Mouse (Mus musculus) forebrain, embryonic 16.5 days (tissue): Measurements from ENCODE around the gene 1700007K13Rik. TPM values are rescaled to one million over a fixed set of nuclear protein-coding genes. Genes with fewer than 3 reads are reported as not detected.

Source experiments
- ATAC-seq: fragments of 200-750 bp; cut with Nextera tagmentation; 2 replicates; pipeline ENCODE4 v1.8.0; 2017; ENCODE audit warnings: mild to moderate bottlenecking, moderate library complexity
- H3K27ac ChIP-seq: fragments of 300-500 bp; sonication (generic); 2 replicates; pipeline ENCODE4 v1.5.1; 2014; ENCODE audit warnings: low read length, control low read depth
- H3K27me3 ChIP-seq: fragments of 300-500 bp; sonication (generic); replicated peaks from 2 replicates; pipeline ENCODE4 v1.6.1; 2014; ENCODE audit warnings: low read length; ENCODE audit not compliant: control insufficient read depth, insufficient read depth
- H3K36me3 ChIP-seq: fragments of 300-500 bp; sonication (generic); 2 replicates; pipeline ENCODE4 v1.6.1; 2014; ENCODE audit not compliant: control insufficient read depth, insufficient read depth
- H3K4me1 ChIP-seq: fragments of 300-500 bp; sonication (generic); replicated peaks from 2 replicates; pipeline ENCODE4 v1.6.1; 2014; ENCODE audit warnings: low read length; ENCODE audit not compliant: control insufficient read depth, insufficient read depth
- H3K4me2 ChIP-seq: fragments of 300-500 bp; sonication (generic); 2 replicates; pipeline ENCODE4 v1.6.1; 2014; ENCODE audit warnings: mild to moderate bottlenecking, low read length, control low read depth
- H3K4me3 ChIP-seq: fragments of 300-500 bp; sonication (generic); replicated peaks from 2 replicates; pipeline ENCODE4 v1.5.1; 2014; ENCODE audit warnings: mild to moderate bottlenecking, low read length, control low read depth
- H3K9ac ChIP-seq: fragments of 300-500 bp; sonication (generic); replicated peaks from 2 replicates; pipeline ENCODE4 v1.6.1; 2014; ENCODE audit warnings: low read depth, low read length, control low read depth
- H3K9me3 ChIP-seq: fragments of 300-500 bp; sonication (generic); 2 replicates; pipeline ENCODE4 v1.6.1; 2016; ENCODE audit warnings: low read length; ENCODE audit not compliant: control insufficient read depth
- WGBS: fragments of 180-500 bp; shearing (Covaris S2); extraction: QIAGEN DNeasy Blood & Tissue Kit; methylation state at CpG from one replicate; pipeline ENCODE4 v1.1.7; 2014; 5-methylcytosine and 5-hydroxymethylcytosine counted together
- polyA plus RNA-seq: library from polyadenylated mRNA; unstranded; fragments of >200 nt; fragmentation: Nextera tagmentation; extraction: Ambion mirVana; gene quantifications from 2 replicates; pipeline ENCODE4 v1.2.1, GENCODE M21; 2015

1700007K13Rik gene
- polyA plus RNA-seq, 1 experiment from 2014 or later = 1.2 TPM

GRCm38 (mm10) chr2:28453539-28453938 lies 12.6 kb downstream of the 1700007K13Rik start:
- no peak for ATAC-seq
- Histone ChIP-seq H3K9me3 (no peaks in the 10 kb centered on the region), H3K4me2 (no peak overlapping the region), H3K27me3 (no peaks in the 10 kb centered on the region), H3K4me1 (no peaks in the 10 kb centered on the region), H3K4me3 (no peak overlapping the region), H3K9ac (no peak overlapping the region), H3K27ac (no peak overlapping the region), H3K36me3 (0 out of 2 replicates have a peak, but pooled peaks cover 3% of the 10 kb centered on the region)
- WGBS = 92% methylated on average over 6 of the region's 6 CpGs

- no peak for ATAC-seq
- no peak overlapping the region for H3K4me3 ChIP-seq
- H3K9me3 ChIP-seq = no peaks in the 10 kb centered on the region
- H3K27me3 ChIP-seq = no peaks in the 10 kb centered on the region
- H3K4me1 ChIP-seq = peaks cover 10% of the 10 kb centered on the region
- no peak overlapping the region for H3K27ac ChIP-seq
- no peak overlapping the region for H3K9ac ChIP-seq
- H3K36me3 ChIP-seq = 0 out of 2 replicates have a peak, but pooled peaks cover 3% of the 10 kb centered on the region
- no peak overlapping the region for H3K4me2 ChIP-seq
- WGBS = 93% methylated on average over 11 of the region's 11 CpGs
These were observed 14.5 kb downstream of the 1700007K13Rik start for GRCm38 (mm10) chr2:28451663-28452062.

- peak overlapping the region; percentile 73; the same call in 1 of the 2 replicates for H3K27ac ChIP-seq
- peak; percentile 72 for ATAC-seq
- H3K4me3 ChIP-seq = peak overlapping the region; percentile 80
- peak overlapping the region; percentile 88 for H3K9ac ChIP-seq
- H3K4me1 ChIP-seq = peaks cover 16% of the 10 kb centered on the region
- WGBS = 3% methylated on average over 11 of the region's 11 CpGs
- H3K4me2 ChIP-seq = peak overlapping the region; percentile 93
- H3K27me3 ChIP-seq = no peaks in the 10 kb centered on the region
- H3K9me3 ChIP-seq = no peaks in the 10 kb centered on the region
- 0 out of 2 replicates have a peak, but pooled peaks cover 3% of the 10 kb centered on the region for H3K36me3 ChIP-seq
These were observed 18.8 kb downstream of the 1700007K13Rik start for GRCm38 (mm10) chr2:28447315-28447670.

GRCm38 (mm10) chr2:28446515-28447314 lies 19.4 kb downstream of the 1700007K13Rik start, which contains the start of gene Ppp1r26:
Gene Ppp1r26, plus strand, starts transcription at chr2:28446800.
- Histone ChIP-seq H3K27ac (peak within 1 kb of the TSS; percentile 73), H3K4me3 (peak within 1 kb of the TSS; percentile 80), H3K36me3 (0 out of 2 replicates have a peak, but pooled peaks cover 3% of the 10 kb centered on the region), H3K27me3 (no peaks in the 10 kb centered on the region), H3K4me1 (peaks cover 16% of the 10 kb centered on the region), H3K9ac (peak within 1 kb of the TSS; percentile 88), H3K9me3 (no peaks in the 10 kb centered on the region), H3K4me2 (peak within 1 kb of the TSS; percentile 93)
- ATAC-seq = peak; percentile 77
- WGBS = under 1% methylated on average over 91 of the region's 118 CpGs

GRCm38 (mm10) chr2:28446181-28446514 lies 20.0 kb downstream of the 1700007K13Rik start:
- H3K4me3 ChIP-seq = peak overlapping the region; percentile 80
- no peaks in the 10 kb centered on the region for H3K27me3 ChIP-seq
- H3K9me3 ChIP-seq = no peaks in the 10 kb centered on the region
- H3K4me2 ChIP-seq = peak overlapping the region; percentile 93
- peak overlapping the region; percentile 88 for H3K9ac ChIP-seq
- peaks cover 16% of the 10 kb centered on the region for H3K4me1 ChIP-seq
- H3K36me3 ChIP-seq = no peaks in the 10 kb centered on the region
- WGBS = 8% methylated on average over 5 of the region's 5 CpGs
- H3K27ac ChIP-seq = peak overlapping the region; percentile 66
- ATAC-seq = peak; percentile 18; the same call in 1 of the 2 replicates

GRCm38 (mm10) chr2:28445082-28445481 lies 21.1 kb downstream of the 1700007K13Rik start:
- Histone ChIP-seq H3K36me3 (no peaks in the 10 kb centered on the region), H3K4me2 (no peak overlapping the region), H3K9me3 (no peaks in the 10 kb centered on the region), H3K27me3 (no peaks in the 10 kb centered on the region), H3K4me1 (peaks cover 16% of the 10 kb centered on the region), H3K4me3 (no peak overlapping the region), H3K27ac (no peak overlapping the region), H3K9ac (no peak overlapping the region)
- ATAC-seq = no peak
- WGBS = 93% methylated on average over 4 of the region's 4 CpGs

- H3K36me3 ChIP-seq = no peaks in the 10 kb centered on the region
- no peaks in the 10 kb centered on the region for H3K27me3 ChIP-seq
- no peak for ATAC-seq
- H3K27ac ChIP-seq = no peak overlapping the region
- peaks cover under 1% of the 10 kb centered on the region; the same call in 1 of the 2 replicates for H3K4me1 ChIP-seq
- no peak overlapping the region for H3K9ac ChIP-seq
- no peaks in the 10 kb centered on the region for H3K9me3 ChIP-seq
- WGBS = 73% methylated on average over 6 of the region's 6 CpGs
- no peak overlapping the region for H3K4me3 ChIP-seq
- H3K4me2 ChIP-seq = no peak overlapping the region
These were observed 25.3 kb downstream of the 1700007K13Rik start for GRCm38 (mm10) chr2:28440842-28441241.

GRCm38 (mm10) chr2:28435401-28435800 lies 30.7 kb downstream of the 1700007K13Rik start:
- H3K9ac ChIP-seq = no peak overlapping the region
- H3K36me3 ChIP-seq = no peaks in the 10 kb centered on the region
- H3K27me3 ChIP-seq = no peaks in the 10 kb centered on the region
- H3K4me2 ChIP-seq = no peak overlapping the region
- H3K4me3 ChIP-seq = no peak overlapping the region
- no peaks in the 10 kb centered on the region for H3K9me3 ChIP-seq
- 86% methylated on average over 11 of the region's 11 CpGs for WGBS
- no peak for ATAC-seq
- no peaks in the 10 kb centered on the region for H3K4me1 ChIP-seq
- no peak overlapping the region for H3K27ac ChIP-seq

- Histone ChIP-seq H3K4me1 (no peaks in the 10 kb centered on the region), H3K36me3 (no peaks in the 10 kb centered on the region), H3K27ac (no peak overlapping the region), H3K4me3 (no peak overlapping the region), H3K4me2 (no peak overlapping the region), H3K27me3 (no peaks in the 10 kb centered on the region), H3K9ac (no peak overlapping the region), H3K9me3 (no peaks in the 10 kb centered on the region)
- no peak for ATAC-seq
- WGBS = 0% methylated on average over 1 of the region's 2 CpGs
These were observed 32.6 kb downstream of the 1700007K13Rik start for GRCm38 (mm10) chr2:28433512-28433911.
